Mouse (Mus musculus) MEL (cell line): ENCODE measurements around the gene Vipr2.

Experiments used
- CTCF ChIP-seq, 3 experiments: IDR thresholded peaks in 2 of 3; conservative IDR thresholded peaks in 1 of 3; 2 replicates each; pipeline ENCODE4 v1.5.1; 2011 to 2012; ENCODE audit warnings: low read length in 3 of 3, low read depth in 2 of 3, mild to moderate bottlenecking in 2 of 3, improper control_type of control experiment in 1 of 3, inconsistent platforms in 1 of 3, mixed read lengths in 1 of 3, moderate library complexity in 1 of 3; ENCODE audit not compliant: control insufficient read depth in 1 of 3, insufficient read depth in 1 of 3, poor library complexity in 1 of 3, severe bottlenecking in 1 of 3
- EP300 ChIP-seq, 2 experiments: IDR thresholded peaks; 2 replicates each; pipeline ENCODE4 v1.6.1; 2011; ENCODE audit warnings: improper control_type of control experiment in 2 of 2, low read length in 2 of 2, low read depth in 1 of 2, mild to moderate bottlenecking in 1 of 2
- GABPA ChIP-seq: IDR thresholded peaks from 2 replicates; pipeline ENCODE4 v1.6.1; 2012; ENCODE audit warnings: low read depth, mild to moderate bottlenecking, inconsistent platforms, low read length, improper control_type of control experiment, moderate library complexity
- JUND ChIP-seq: IDR thresholded peaks from 2 replicates; pipeline ENCODE4 v1.6.1; 2011; ENCODE audit warnings: low read depth, mild to moderate bottlenecking, improper control_type of control experiment, low read length
- KAT2A ChIP-seq: conservative IDR thresholded peaks from 2 replicates; pipeline ENCODE4 v1.6.1; 2012; ENCODE audit warnings: low read depth, low read length, improper control_type of control experiment, inconsistent platforms
- MEF2A ChIP-seq: IDR thresholded peaks from 2 replicates; pipeline ENCODE4 v1.6.1; 2014; ENCODE audit warnings: low read depth, mild to moderate bottlenecking, inconsistent platforms, low read length, improper control_type of control experiment; ENCODE audit not compliant: poor library complexity, insufficient replicate concordance, severe bottlenecking; ENCODE audit errors: extremely low read depth
- MXI1 ChIP-seq: IDR thresholded peaks from 2 replicates; pipeline ENCODE4 v1.6.1; 2011; ENCODE audit warnings: mild to moderate bottlenecking, low read depth, low read length, improper control_type of control experiment
- NRF1 ChIP-seq: IDR thresholded peaks from 2 replicates; pipeline ENCODE4 v1.6.1; 2014; ENCODE audit warnings: low read depth, mild to moderate bottlenecking, inconsistent platforms, low read length, improper control_type of control experiment, moderate library complexity; ENCODE audit not compliant: poor library complexity, insufficient read depth, severe bottlenecking
- POLR2A ChIP-seq, 2 experiments: IDR thresholded peaks; 2 replicates each; pipeline ENCODE4 v1.6.1; 2011 to 2012; ENCODE audit warnings: low read length in 2 of 2, mild to moderate bottlenecking in 2 of 2, control low read depth in 1 of 2, improper control_type of control experiment in 1 of 2, low read depth in 1 of 2, moderate library complexity in 1 of 2; ENCODE audit not compliant: control insufficient read depth in 1 of 2, insufficient read depth in 1 of 2, poor library complexity in 1 of 2
- TBP ChIP-seq: IDR thresholded peaks from 2 replicates; pipeline ENCODE4 v1.8.0; 2011; ENCODE audit warnings: low read depth, low read length, improper control_type of control experiment
- UBTF ChIP-seq: IDR thresholded peaks from 2 replicates; pipeline ENCODE4 v1.6.1; 2012; ENCODE audit warnings: low read depth, mild to moderate bottlenecking, inconsistent platforms, low read length, improper control_type of control experiment, moderate library complexity, borderline replicate concordance; ENCODE audit not compliant: insufficient read depth
- USF1 ChIP-seq: IDR thresholded peaks from 2 replicates; pipeline ENCODE4 v1.6.1; 2014; ENCODE audit warnings: low read depth, mild to moderate bottlenecking, inconsistent platforms, low read length, improper control_type of control experiment, moderate library complexity
- ZNF384 ChIP-seq: IDR thresholded peaks from 2 replicates; pipeline ENCODE4 v1.6.1; 2012; ENCODE audit warnings: low read depth, mild to moderate bottlenecking, inconsistent platforms, low read length, improper control_type of control experiment

DNA sequence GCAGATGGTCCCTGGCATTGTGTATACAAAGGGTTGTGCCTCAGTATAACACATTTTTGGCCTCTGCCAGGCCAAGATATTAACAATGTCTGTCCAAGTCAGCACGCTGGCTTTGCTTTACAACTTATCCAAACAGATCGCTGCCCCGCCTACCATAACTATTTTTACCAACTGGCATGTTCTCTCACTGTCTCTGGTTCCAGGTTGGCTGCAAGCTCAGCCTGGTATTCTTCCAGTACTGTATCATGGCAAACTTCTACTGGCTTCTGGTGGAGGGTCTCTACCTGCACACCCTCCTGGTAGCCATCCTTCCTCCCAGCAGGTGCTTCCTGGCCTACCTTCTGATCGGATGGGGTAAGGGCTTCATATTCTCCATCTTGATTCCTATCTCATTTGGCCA, 58.4 kb downstream of the Vipr2 start:
- TF ChIP-seq KAT2A, result no peak
- TF ChIP-seq CTCF (IDR thresholded peaks at IDR 0.05 in 2 of 3, conservative IDR thresholded peaks at IDR 0.05 in 1 of 3; ENCODE audit: control insufficient read depth in 1 of 3, insufficient read depth in 1 of 3, low read depth in 2 of 3, low read length in 3 of 3, poor library complexity in 1 of 3, severe bottlenecking in 1 of 3), result no peak
- no peak for TF ChIP-seq MEF2A
- TF ChIP-seq MXI1, result no peak
- TF ChIP-seq JUND, result no peak
- no peak for TF ChIP-seq TBP
- TF ChIP-seq NRF1, result no peak
- no peak for TF ChIP-seq POLR2A (IDR thresholded peaks at IDR 0.05; ENCODE audit: control insufficient read depth in 1 of 2, insufficient read depth in 1 of 2, low read depth in 1 of 2, low read length in 2 of 2, poor library complexity in 1 of 2)
- TF ChIP-seq ZNF384, result no peak
- TF ChIP-seq USF1, result no peak
- no peak for TF ChIP-seq GABPA
- no peak for TF ChIP-seq UBTF
- TF ChIP-seq EP300 (IDR thresholded peaks at IDR 0.05; ENCODE audit: low read depth in 1 of 2, low read length in 2 of 2), result no peak
